Mouse (Mus musculus): ENCODE data around the gene Blmh.

GRCm38 (mm10) chr11:77002361-77002760 is 77.8 kb downstream of the Blmh start:
- TF ChIP-seq EP300 (IDR thresholded peaks at IDR 0.05; ENCODE audit: low read depth in 1 of 2, low read length in 2 of 2) (no peak), RAD21 (IDR thresholded peaks at IDR 0.05; ENCODE audit: low read depth, low read length) (no peak), CTCF (IDR thresholded peaks at IDR 0.05 in 2 of 3, conservative IDR thresholded peaks at IDR 0.05 in 1 of 3; ENCODE audit: control insufficient read depth in 1 of 3, insufficient read depth in 1 of 3, low read depth in 2 of 3, low read length in 3 of 3, poor library complexity in 1 of 3, severe bottlenecking in 1 of 3) (no peak), GATA1 (IDR thresholded peaks at IDR 0.05; ENCODE audit: low read depth, low read length) (no peak)
